Mouse (Mus musculus) hindbrain, embryonic 13.5 days (tissue): ENCODE measurements at regions not wholly inside any gene's neighbourhood (a gene's known extent, or its start where the extent isn't known, plus 50 kb on each side); places are given as distances from the start of the nearest gene placed in this dataset.

Experiments
- ATAC-seq: fragments of 200-750 bp; cut with Nextera tagmentation; 2 replicates; pipeline ENCODE4 v1.8.0; 2017; ENCODE audit warnings: moderate TSS enrichment; ENCODE audit not compliant: low FRiP score
- H3K27ac ChIP-seq: fragments of 300-500 bp; sonication (generic); 2 replicates; pipeline ENCODE4 v1.5.1; 2015; ENCODE audit warnings: inconsistent platforms, mild to moderate bottlenecking, moderate library complexity
- H3K27me3 ChIP-seq: fragments of 300-500 bp; sonication (generic); 2 replicates; pipeline ENCODE4 v1.6.1; 2015; ENCODE audit warnings: mild to moderate bottlenecking, inconsistent platforms
- H3K36me3 ChIP-seq: fragments of 300-500 bp; sonication (generic); 2 replicates; pipeline ENCODE4 v1.6.1; 2015; ENCODE audit warnings: mild to moderate bottlenecking, inconsistent platforms
- H3K4me1 ChIP-seq: fragments of 300-500 bp; sonication (generic); replicated peaks from 2 replicates; pipeline ENCODE4 v1.6.1; 2015; ENCODE audit warnings: inconsistent platforms
- H3K4me2 ChIP-seq: fragments of 300-500 bp; sonication (generic); 2 replicates; pipeline ENCODE4 v1.6.1; 2015; ENCODE audit warnings: inconsistent platforms, mild to moderate bottlenecking, moderate library complexity
- H3K4me3 ChIP-seq: fragments of 300-500 bp; sonication (generic); 2 replicates; pipeline ENCODE4 v1.5.1; 2015; ENCODE audit warnings: mild to moderate bottlenecking, inconsistent platforms
- H3K9ac ChIP-seq: fragments of 300-500 bp; sonication (generic); 2 replicates; pipeline ENCODE4 v1.6.1; 2015; ENCODE audit warnings: mild to moderate bottlenecking, inconsistent platforms
- H3K9me3 ChIP-seq: fragments of 300-500 bp; sonication (generic); 2 replicates; pipeline ENCODE4 v1.6.1; 2016; ENCODE audit warnings: inconsistent platforms
- WGBS: fragments of 180-500 bp; shearing (Covaris S2); methylation state at CpG from one replicate; pipeline ENCODE4 v1.1.7; 2015; 5-methylcytosine and 5-hydroxymethylcytosine counted together

DNA sequence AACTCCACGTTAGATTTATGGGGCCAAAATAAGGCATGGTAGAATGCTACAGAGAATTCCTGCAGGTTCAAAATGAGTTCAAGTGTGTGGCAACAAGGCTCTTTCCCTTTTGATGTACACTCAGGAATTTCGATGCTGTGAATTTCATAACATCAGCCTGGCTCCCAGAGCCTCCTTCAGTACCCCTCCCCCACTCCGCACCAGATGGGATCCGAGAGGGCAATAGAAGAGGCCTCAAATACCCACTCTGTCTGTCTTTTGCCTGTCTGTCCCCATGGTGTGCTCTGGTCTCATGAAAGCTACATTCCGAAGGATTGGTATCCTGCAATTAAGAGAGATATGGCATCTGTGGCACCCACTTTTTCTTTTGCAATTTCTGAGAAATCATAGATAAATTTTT is 134.3 kb downstream of the Mtx2 start:
- H3K9ac ChIP-seq = no peak overlapping the region
- H3K4me2 ChIP-seq = no peak overlapping the region
- H3K27ac ChIP-seq = no peak overlapping the region
- no peak overlapping the region for H3K4me3 ChIP-seq
- ATAC-seq = no peak
- WGBS = 60% methylated on average over 5 of the region's 5 CpGs
- H3K9me3 ChIP-seq = no peaks in the 10 kb centered on the region
- H3K4me1 ChIP-seq = peaks cover 5% of the 10 kb centered on the region; the same call in 1 of the 2 replicates
- H3K27me3 ChIP-seq = no peaks in the 10 kb centered on the region
- no peaks in the 10 kb centered on the region for H3K36me3 ChIP-seq

DNA sequence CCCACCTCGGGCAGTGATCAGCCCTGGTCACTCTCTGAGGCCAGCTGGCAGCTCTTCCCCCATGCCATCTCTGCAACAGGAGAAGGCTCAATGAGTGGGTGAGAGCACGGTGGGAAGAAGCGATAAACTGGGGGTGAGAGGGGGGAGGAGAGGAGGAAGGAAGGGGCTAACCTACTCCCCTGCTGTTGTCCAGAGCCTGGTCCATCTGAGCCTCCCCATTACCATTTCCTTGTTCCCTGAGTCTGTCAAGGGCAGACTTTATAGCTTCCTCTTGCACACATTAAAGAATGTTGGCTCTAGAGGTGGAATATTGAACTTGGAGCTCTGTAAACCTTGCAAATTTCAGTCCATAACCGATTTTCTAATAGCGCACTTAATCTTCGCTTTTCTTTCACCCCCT is 136.8 kb downstream of the Mtx2 start:
- Histone ChIP-seq H3K9me3 (no peaks in the 10 kb centered on the region), H3K4me2 (no peak overlapping the region), H3K27ac (no peak overlapping the region), H3K4me3 (no peak overlapping the region), H3K4me1 (peaks cover 17% of the 10 kb centered on the region), H3K36me3 (no peaks in the 10 kb centered on the region), H3K9ac (no peak overlapping the region), H3K27me3 (0 out of 2 replicates have a peak, but pooled peaks cover 3% of the 10 kb centered on the region)
- WGBS = 88% methylated on average over 6 of the region's 6 CpGs
- ATAC-seq = no peak

DNA sequence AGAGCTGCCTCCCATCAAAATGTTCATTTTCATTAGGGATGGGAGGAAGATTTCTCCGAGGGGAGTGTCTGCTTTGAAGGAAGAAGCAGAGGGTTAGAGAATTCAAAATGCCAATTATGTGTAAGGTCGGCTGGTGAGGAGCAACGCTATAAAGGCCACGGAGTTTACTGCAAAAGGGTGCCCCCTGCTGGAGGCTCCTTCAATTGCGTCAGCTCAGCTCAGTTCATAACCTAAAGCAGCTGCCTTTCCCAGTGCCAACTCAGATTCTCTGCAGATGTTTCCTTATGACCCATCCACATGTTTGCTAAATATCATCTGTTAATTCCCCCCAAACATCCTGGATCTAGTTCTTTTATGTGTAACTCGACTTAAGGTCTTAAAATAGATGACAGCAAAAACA is 138.8 kb downstream of the Mtx2 start:
- peak; percentile 78 for ATAC-seq
- Histone ChIP-seq H3K27me3 (0 out of 2 replicates have a peak, but pooled peaks cover 3% of the 10 kb centered on the region), H3K36me3 (no peaks in the 10 kb centered on the region), H3K9ac (no peak overlapping the region), H3K4me1 (peaks cover 17% of the 10 kb centered on the region), H3K9me3 (no peaks in the 10 kb centered on the region), H3K4me3 (no peak overlapping the region), H3K4me2 (no peak overlapping the region), H3K27ac (no peak overlapping the region)
- under 1% methylated on average over 6 of the region's 6 CpGs for WGBS

DNA sequence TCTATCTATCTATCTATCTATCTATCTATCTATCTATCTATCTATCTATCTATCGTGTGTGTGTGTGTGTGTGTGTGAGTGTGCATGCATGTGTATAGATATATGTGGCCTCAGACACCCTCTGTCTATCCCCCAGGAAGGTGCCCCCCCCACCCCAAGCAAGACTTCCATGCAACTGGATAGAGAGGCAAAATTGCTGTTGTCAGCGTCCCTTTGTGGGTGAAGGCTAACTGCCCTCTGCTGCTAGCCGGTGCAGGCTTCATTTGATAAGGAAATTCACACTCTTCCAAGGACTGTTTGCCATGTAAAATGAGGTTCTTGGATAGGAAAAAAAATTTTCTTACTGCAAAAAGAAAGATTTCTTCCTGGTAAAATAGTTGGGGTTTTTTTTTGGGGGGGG is 139.4 kb downstream of the Mtx2 start:
- WGBS = 35% methylated on average over 3 of the region's 3 CpGs
- Histone ChIP-seq H3K36me3 (no peaks in the 10 kb centered on the region), H3K9me3 (no peaks in the 10 kb centered on the region), H3K4me2 (peak overlapping the region; percentile 35), H3K27me3 (0 out of 2 replicates have a peak, but pooled peaks cover 3% of the 10 kb centered on the region), H3K27ac (peak overlapping the region; percentile 45), H3K4me3 (no peak overlapping the region), H3K9ac (peak overlapping the region; percentile 19; the same call in 1 of the 2 replicates), H3K4me1 (peaks cover 17% of the 10 kb centered on the region)
- ATAC-seq = no peak

DNA sequence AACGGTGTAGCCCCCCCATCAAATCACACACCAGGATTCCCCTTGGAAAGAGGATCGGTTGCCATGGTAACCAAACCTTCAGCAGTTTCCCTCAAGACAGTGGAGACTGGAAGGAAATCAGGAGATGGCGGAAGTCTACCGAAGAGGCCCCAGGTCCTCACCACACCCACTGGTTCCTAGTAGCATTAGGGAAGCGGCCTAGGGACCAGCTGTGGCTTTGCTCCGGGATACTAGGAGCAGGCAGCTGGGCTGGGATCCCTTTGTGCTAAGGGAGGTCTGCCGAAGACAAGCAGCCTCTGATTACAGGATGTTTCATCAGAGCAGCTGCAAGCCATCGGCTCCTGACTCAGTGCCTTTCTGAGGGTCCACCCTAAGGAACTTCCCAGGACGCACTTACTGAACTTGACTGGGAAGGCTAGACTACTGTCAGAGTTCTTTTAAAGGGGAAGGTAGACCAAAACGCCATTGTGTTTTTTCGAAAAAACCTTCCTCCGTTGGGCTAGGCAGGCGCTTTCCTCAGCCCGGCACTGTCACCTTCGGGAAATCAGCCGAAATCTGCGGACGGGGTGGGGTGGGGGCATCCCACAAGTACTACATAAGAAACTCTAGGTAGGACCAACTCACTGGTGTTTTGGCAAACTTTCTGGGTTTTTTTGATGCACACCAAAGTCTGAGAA is 139.9 kb downstream of the Mtx2 start:
- Histone ChIP-seq H3K9ac (peak overlapping the region; percentile 19; the same call in 1 of the 2 replicates), H3K27me3 (0 out of 2 replicates have a peak, but pooled peaks cover 3% of the 10 kb centered on the region), H3K4me2 (peak overlapping the region; percentile 35), H3K4me3 (no peak overlapping the region), H3K36me3 (no peaks in the 10 kb centered on the region), H3K9me3 (no peaks in the 10 kb centered on the region), H3K4me1 (peaks cover 18% of the 10 kb centered on the region), H3K27ac (peak overlapping the region; percentile 45)
- ATAC-seq = peak; percentile 74
- 26% methylated on average over 18 of the region's 18 CpGs for WGBS

DNA sequence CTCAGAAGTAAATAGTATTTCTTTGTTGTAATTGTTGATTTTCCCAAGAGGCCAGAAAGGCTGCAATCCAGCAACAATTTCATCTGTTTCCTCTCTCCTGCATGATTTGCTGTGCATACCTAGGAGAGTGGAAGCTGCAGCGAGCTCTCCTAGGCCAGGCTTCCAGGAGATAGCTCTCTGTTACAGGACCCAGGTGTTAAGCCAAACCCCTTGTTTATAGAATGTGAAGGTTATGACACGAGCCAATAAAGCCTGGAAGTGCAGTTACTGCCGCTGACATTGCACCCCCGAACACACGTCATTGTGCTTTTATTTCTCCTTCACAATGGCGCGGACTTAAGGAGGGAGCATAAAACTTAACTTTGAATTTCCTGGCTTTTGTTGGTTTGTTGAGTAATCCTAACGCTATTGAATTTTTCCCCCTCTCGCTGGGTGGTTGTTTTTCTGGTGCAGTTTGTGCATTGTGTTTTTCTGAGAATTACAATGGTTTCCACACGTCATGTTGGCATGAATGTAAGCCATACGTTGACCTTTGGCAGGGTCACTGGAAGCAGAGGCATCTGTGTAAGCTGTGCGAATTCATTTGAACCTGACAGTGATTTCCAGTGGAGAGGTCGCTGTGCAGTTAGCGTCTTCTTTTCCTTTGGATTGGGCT is 145.1 kb downstream of the Mtx2 start:
- Histone ChIP-seq H3K27ac (0 out of 2 replicates have a peak overlapping the region, but pooled peaks have one; percentile 52), H3K27me3 (0 out of 2 replicates have a peak, but pooled peaks cover 3% of the 10 kb centered on the region), H3K36me3 (no peaks in the 10 kb centered on the region), H3K4me3 (no peak overlapping the region), H3K4me1 (peaks cover 22% of the 10 kb centered on the region), H3K4me2 (no peak overlapping the region), H3K9ac (no peak overlapping the region), H3K9me3 (no peaks in the 10 kb centered on the region)
- ATAC-seq = no peak
- 32% methylated on average over 14 of the region's 14 CpGs for WGBS

DNA sequence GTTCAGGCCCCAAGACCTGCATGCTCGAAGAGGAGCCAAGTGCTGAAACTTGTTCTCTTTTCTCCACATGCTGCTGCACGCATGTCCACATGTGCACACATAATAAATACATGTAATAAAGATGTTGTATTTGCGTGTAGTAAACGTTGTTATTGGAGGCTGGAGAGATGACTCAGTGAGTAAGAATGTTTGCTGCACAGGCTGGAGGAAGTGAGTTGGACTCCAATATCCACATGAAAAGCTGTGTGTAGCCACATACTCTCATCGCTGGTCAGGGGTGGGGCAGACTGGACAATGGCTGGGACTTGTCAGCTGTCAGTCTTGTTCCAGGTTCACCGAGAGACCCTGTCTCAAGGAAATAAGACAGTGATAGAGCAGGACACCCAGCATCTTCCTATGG is 147.8 kb downstream of the Mtx2 start:
- Histone ChIP-seq H3K36me3 (no peaks in the 10 kb centered on the region), H3K27me3 (no peaks in the 10 kb centered on the region), H3K9me3 (no peaks in the 10 kb centered on the region), H3K4me2 (no peak overlapping the region), H3K4me3 (no peak overlapping the region), H3K27ac (no peak overlapping the region), H3K9ac (no peak overlapping the region), H3K4me1 (peaks cover 18% of the 10 kb centered on the region)
- ATAC-seq = no peak
- WGBS = 91% methylated on average over 6 of the region's 6 CpGs

DNA sequence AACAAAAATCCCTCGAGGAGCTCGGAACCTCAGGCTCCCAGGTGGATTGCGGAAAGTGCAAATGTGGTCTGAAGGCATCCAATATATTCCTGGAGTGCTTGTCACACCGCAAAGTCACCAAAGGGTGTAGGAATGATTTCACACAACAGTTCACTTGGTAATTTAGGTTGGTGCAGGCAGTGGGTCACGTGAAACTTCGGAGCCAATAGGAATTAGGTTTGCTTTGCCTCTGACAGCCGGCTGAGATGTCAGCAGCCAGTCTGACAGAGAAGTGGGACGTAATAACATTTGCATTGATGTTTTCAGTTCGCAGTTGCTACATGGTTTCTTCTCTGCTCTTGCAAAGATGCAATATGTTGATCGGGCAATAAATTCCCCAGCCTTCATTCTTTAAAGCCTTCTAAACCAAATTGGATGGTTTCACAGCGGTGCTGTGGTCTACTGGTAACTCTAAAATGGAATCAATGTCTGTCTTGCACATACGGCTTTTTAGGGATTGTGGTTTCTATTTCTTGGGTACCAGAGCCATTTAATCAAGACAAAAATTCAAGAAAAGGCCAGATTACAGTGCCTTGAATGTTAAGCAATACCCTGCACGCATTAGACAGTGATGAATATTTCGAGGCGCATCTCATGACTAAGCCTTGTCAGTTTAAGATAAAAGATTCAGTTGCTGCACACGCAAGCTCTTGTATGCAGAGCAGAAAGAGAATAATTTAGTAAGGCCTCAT is 149.2 kb downstream of the Mtx2 start:
- H3K4me1 ChIP-seq = peaks cover 18% of the 10 kb centered on the region
- peak overlapping the region; percentile 19; the same call in 1 of the 2 replicates for H3K4me3 ChIP-seq
- WGBS = 56% methylated on average over 16 of the region's 16 CpGs
- H3K4me2 ChIP-seq = peak overlapping the region; percentile 43
- peak overlapping the region; percentile 46 for H3K9ac ChIP-seq
- ATAC-seq = peak; percentile 86
- H3K27me3 ChIP-seq = no peaks in the 10 kb centered on the region
- H3K36me3 ChIP-seq = no peaks in the 10 kb centered on the region
- peak overlapping the region; percentile 85 for H3K27ac ChIP-seq
- no peaks in the 10 kb centered on the region for H3K9me3 ChIP-seq

DNA sequence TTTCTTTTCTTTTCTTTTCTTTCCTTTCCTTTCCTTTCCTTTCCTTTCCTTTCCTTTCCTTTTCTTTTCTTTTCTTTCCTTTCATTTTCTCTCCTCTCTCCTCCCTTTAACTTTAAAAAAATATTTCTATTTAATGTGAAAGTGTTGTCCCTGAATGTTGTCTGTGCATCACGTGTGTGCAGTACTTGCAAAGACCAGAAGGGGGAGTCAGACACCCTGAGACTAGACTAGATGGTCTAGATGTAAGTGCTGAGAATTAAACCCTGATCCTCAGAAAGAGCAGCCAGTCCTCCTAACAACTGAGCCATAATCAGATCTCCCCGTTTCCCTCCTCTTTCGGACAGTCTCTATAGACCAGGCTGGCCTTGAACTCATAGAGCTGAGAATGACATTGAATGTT is 151.7 kb downstream of the Mtx2 start:
- Histone ChIP-seq H3K9me3 (no peaks in the 10 kb centered on the region), H3K36me3 (no peaks in the 10 kb centered on the region), H3K4me3 (no peak overlapping the region), H3K4me1 (peaks cover 10% of the 10 kb centered on the region; the same call in 1 of the 2 replicates), H3K27ac (no peak overlapping the region), H3K4me2 (no peak overlapping the region), H3K9ac (no peak overlapping the region), H3K27me3 (no peaks in the 10 kb centered on the region)
- WGBS = over 99% methylated on average over 3 of the region's 3 CpGs
- ATAC-seq = no peak

DNA sequence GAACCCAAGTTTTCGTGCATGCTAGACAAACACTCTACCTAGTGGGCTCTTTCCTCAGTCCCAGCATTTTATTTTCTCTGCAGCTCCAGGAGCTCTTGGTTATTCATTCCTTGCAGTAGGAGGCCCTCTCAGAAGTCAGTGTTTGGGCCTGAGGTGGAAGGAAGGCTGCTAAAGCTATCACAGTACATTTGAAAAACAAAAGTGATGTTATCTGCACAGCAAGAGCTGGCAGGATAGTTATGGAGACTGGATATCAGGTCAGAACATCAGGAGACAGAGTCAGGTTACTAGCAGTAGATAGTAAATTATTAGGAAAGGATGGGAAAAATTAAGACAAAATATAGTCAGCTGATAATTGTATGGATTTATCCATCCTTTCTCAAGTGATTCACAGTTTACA is 152.2 kb downstream of the Mtx2 start:
- Histone ChIP-seq H3K27me3 (no peaks in the 10 kb centered on the region), H3K4me1 (peaks cover 10% of the 10 kb centered on the region; the same call in 1 of the 2 replicates), H3K9me3 (no peaks in the 10 kb centered on the region), H3K36me3 (no peaks in the 10 kb centered on the region), H3K4me2 (no peak overlapping the region), H3K27ac (no peak overlapping the region), H3K9ac (no peak overlapping the region), H3K4me3 (no peak overlapping the region)
- ATAC-seq = no peak
- 85% methylated on average over 1 of the region's 1 CpGs for WGBS

DNA sequence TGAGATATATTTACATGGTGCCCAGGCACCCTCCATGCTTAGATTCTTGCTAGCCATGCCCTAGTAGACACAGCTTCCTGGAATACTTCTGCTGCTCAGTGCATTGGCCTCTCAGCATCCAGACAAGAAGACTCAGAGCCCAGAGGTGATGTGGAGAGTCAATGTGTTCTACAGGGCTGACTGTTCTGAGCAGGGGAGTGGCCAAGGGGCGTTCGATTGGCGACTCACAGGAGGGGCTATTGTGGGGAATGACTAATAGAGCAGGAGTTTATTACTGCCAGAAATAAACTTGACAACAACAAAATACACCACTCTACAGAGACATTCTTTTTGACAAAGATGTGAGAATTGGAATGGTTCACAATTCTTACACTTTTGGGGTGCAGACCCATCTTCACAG is 156.3 kb downstream of the Mtx2 start:
- H3K36me3 ChIP-seq = no peaks in the 10 kb centered on the region
- ATAC-seq = no peak
- no peaks in the 10 kb centered on the region for H3K27me3 ChIP-seq
- H3K4me3 ChIP-seq = no peak overlapping the region
- no peak overlapping the region for H3K9ac ChIP-seq
- 93% methylated on average over 3 of the region's 3 CpGs for WGBS
- H3K4me1 ChIP-seq = no peaks in the 10 kb centered on the region
- no peak overlapping the region for H3K27ac ChIP-seq
- no peak overlapping the region for H3K4me2 ChIP-seq
- no peaks in the 10 kb centered on the region for H3K9me3 ChIP-seq

DNA sequence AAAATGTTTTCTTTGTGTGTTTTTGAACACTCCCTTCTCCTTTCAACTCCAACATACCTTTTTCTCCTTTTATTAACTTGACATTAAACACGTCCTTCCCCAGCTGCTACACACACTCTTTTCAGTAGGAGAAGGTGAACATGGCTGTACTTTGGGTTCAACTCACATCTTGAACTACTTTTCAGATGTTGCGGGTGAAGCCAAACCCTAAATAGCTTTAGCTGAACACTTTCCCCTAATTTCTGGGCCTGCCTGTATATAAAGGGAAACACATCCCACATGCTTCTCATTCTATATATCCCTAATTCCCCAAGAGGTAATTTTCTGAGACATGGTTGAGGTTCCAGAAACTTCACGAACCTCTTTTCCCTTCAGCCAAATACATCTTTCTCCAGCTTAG is 168.2 kb downstream of the Mtx2 start:
- H3K4me2 ChIP-seq = no peak overlapping the region
- no peaks in the 10 kb centered on the region for H3K9me3 ChIP-seq
- no peak overlapping the region for H3K4me3 ChIP-seq
- no peaks in the 10 kb centered on the region for H3K36me3 ChIP-seq
- 93% methylated on average over 3 of the region's 3 CpGs for WGBS
- H3K4me1 ChIP-seq = no peaks in the 10 kb centered on the region
- no peak overlapping the region for H3K27ac ChIP-seq
- no peak overlapping the region for H3K9ac ChIP-seq
- no peak for ATAC-seq
- H3K27me3 ChIP-seq = no peaks in the 10 kb centered on the region
